Mouse (Mus musculus): Measurements from ENCODE around the gene Raf1. TPM values are rescaled to one million over a fixed set of nuclear protein-coding genes. Genes with fewer than 3 reads are reported as not detected.

Gene Raf1
- 123 and 126 TPM in 2 replicates for polyA plus RNA-seq (2016; fragmentation: Nextera tagmentation; extraction: Ambion mirVana)

GRCm38 (mm10) chr6:115676452-115677128 is at the start of gene Raf1:
Gene Raf1 (minus strand): TSS chr6:115676635.
- H3K4me1 ChIP-seq = peaks cover 19% of the 10 kb centered on the region
- H3K27ac ChIP-seq (replicated peaks) = peak within 1 kb of the TSS; percentile 100
- H3K27me3 ChIP-seq (replicated peaks; ENCODE audit: low read depth, poor library complexity, severe bottlenecking) = no peaks in the 10 kb centered on the region
- H3K4me3 ChIP-seq = peak within 1 kb of the TSS; percentile 98
- H3K9me3 ChIP-seq = no peaks in the 10 kb centered on the region
- H3K36me3 ChIP-seq (replicated peaks) = peaks cover 7% of the 10 kb centered on the region; the same call in 1 of the 2 replicates
- under 1% methylated on average over 51 of the region's 51 CpGs for WGBS
- peak; percentile 98 for DNase-seq (ENCODE audit: low spot score)

GRCm38 (mm10) chr6:115722246-115722645 is 45.8 kb upstream of the Raf1 start:
- 85% methylated on average over 5 of the region's 5 CpGs for WGBS
- H3K27me3 ChIP-seq (replicated peaks; ENCODE audit: low read depth, poor library complexity, severe bottlenecking) = no peaks in the 10 kb centered on the region

GRCm38 (mm10) chr6:115717715-115718558 is 41.5 kb upstream of the Raf1 start:
- H3K27me3 ChIP-seq (replicated peaks; ENCODE audit: low read depth, poor library complexity, severe bottlenecking) = no peaks in the 10 kb centered on the region
- H3K36me3 ChIP-seq (replicated peaks) = no peaks in the 10 kb centered on the region
- peak overlapping the region; percentile 48 for H3K4me3 ChIP-seq
- peaks cover 24% of the 10 kb centered on the region for H3K4me1 ChIP-seq
- H3K27ac ChIP-seq (replicated peaks) = peak overlapping the region; percentile 53
- peak; percentile 71 for DNase-seq (ENCODE audit: low spot score)
- H3K9me3 ChIP-seq = no peaks in the 10 kb centered on the region
- WGBS = 1% methylated on average over 15 of the region's 15 CpGs

More at GRCm38 (mm10) chr6:115722246-115722645, 45.8 kb upstream of the Raf1 start:
- Histone ChIP-seq H3K4me3 (no peak overlapping the region), H3K9me3 (no peaks in the 10 kb centered on the region), H3K36me3 (replicated peaks) (no peaks in the 10 kb centered on the region), H3K27ac (replicated peaks) (no peak overlapping the region), H3K4me1 (peaks cover 15% of the 10 kb centered on the region)
- no peak for DNase-seq (ENCODE audit: low spot score)

GRCm38 (mm10) chr6:115717101-115717652 is 40.7 kb upstream of the Raf1 start:
- peak; percentile 23 for DNase-seq (ENCODE audit: low spot score)
- Histone ChIP-seq H3K36me3 (replicated peaks) (no peaks in the 10 kb centered on the region), H3K27ac (replicated peaks) (peak overlapping the region; percentile 53), H3K4me3 (peak overlapping the region; percentile 48), H3K9me3 (no peaks in the 10 kb centered on the region), H3K27me3 (replicated peaks; ENCODE audit: low read depth, poor library complexity, severe bottlenecking) (no peaks in the 10 kb centered on the region), H3K4me1 (peaks cover 24% of the 10 kb centered on the region)
- WGBS = 13% methylated on average over 8 of the region's 8 CpGs

GRCm38 (mm10) chr6:115711261-115711660 is 34.8 kb upstream of the Raf1 start:
- Histone ChIP-seq H3K36me3 (replicated peaks) (no peaks in the 10 kb centered on the region), H3K4me3 (no peak overlapping the region), H3K27me3 (replicated peaks; ENCODE audit: low read depth, poor library complexity, severe bottlenecking) (no peaks in the 10 kb centered on the region), H3K27ac (replicated peaks) (no peak overlapping the region), H3K4me1 (no peaks in the 10 kb centered on the region), H3K9me3 (no peaks in the 10 kb centered on the region)
- WGBS = 68% methylated on average over 3 of the region's 3 CpGs
- DNase-seq (ENCODE audit: low spot score) = no peak

GRCm38 (mm10) chr6:115702901-115703300 is 26.5 kb upstream of the Raf1 start:
- Histone ChIP-seq H3K27ac (replicated peaks) (no peak overlapping the region), H3K9me3 (no peaks in the 10 kb centered on the region), H3K36me3 (replicated peaks) (no peaks in the 10 kb centered on the region), H3K27me3 (replicated peaks; ENCODE audit: low read depth, poor library complexity, severe bottlenecking) (no peaks in the 10 kb centered on the region), H3K4me3 (no peak overlapping the region), H3K4me1 (0 out of 2 replicates have a peak, but pooled peaks cover 2% of the 10 kb centered on the region)
- 81% methylated on average over 5 of the region's 5 CpGs for WGBS
- DNase-seq (ENCODE audit: low spot score) = no peak

GRCm38 (mm10) chr6:115701302-115701701 is 24.9 kb upstream of the Raf1 start:
- no peaks in the 10 kb centered on the region for H3K27me3 ChIP-seq (replicated peaks; ENCODE audit: low read depth, poor library complexity, severe bottlenecking)
- H3K4me1 ChIP-seq = 0 out of 2 replicates have a peak, but pooled peaks cover 4% of the 10 kb centered on the region
- 47% methylated on average over 11 of the region's 11 CpGs for WGBS
- no peaks in the 10 kb centered on the region for H3K36me3 ChIP-seq (replicated peaks)
- H3K9me3 ChIP-seq = no peaks in the 10 kb centered on the region
- H3K4me3 ChIP-seq = no peak overlapping the region
- no peak for DNase-seq (ENCODE audit: low spot score)
- no peak overlapping the region for H3K27ac ChIP-seq (replicated peaks)

GRCm38 (mm10) chr6:115700778-115701177 is 24.3 kb upstream of the Raf1 start:
- no peak overlapping the region for H3K27ac ChIP-seq (replicated peaks)
- no peak for DNase-seq (ENCODE audit: low spot score)
- no peaks in the 10 kb centered on the region for H3K27me3 ChIP-seq (replicated peaks; ENCODE audit: low read depth, poor library complexity, severe bottlenecking)
- 91% methylated on average over 1 of the region's 1 CpGs for WGBS
- H3K4me3 ChIP-seq = no peak overlapping the region
- no peaks in the 10 kb centered on the region for H3K36me3 ChIP-seq (replicated peaks)
- H3K4me1 ChIP-seq = 0 out of 2 replicates have a peak, but pooled peaks cover 4% of the 10 kb centered on the region
- no peaks in the 10 kb centered on the region for H3K9me3 ChIP-seq

- Histone ChIP-seq H3K9me3 (no peaks in the 10 kb centered on the region), H3K27ac (replicated peaks) (no peak overlapping the region), H3K36me3 (replicated peaks) (no peaks in the 10 kb centered on the region), H3K4me3 (no peak overlapping the region), H3K27me3 (replicated peaks; ENCODE audit: low read depth, poor library complexity, severe bottlenecking) (no peaks in the 10 kb centered on the region), H3K4me1 (peaks cover 10% of the 10 kb centered on the region; the same call in 1 of the 2 replicates)
- DNase-seq (ENCODE audit: low spot score) = no peak
- WGBS = 89% methylated on average over 4 of the region's 4 CpGs
Measured at GRCm38 (mm10) chr6:115698699-115699098, 22.3 kb upstream of the Raf1 start.

- no peak for DNase-seq (ENCODE audit: low spot score)
- WGBS = 78% methylated on average over 17 of the region's 17 CpGs
- no peak overlapping the region for H3K4me3 ChIP-seq
Measured at GRCm38 (mm10) chr6:115697739-115698558, 21.5 kb upstream of the Raf1 start.

GRCm38 (mm10) chr6:115696707-115697215 is 20.3 kb upstream of the Raf1 start:
- Histone ChIP-seq H3K4me1 (peaks cover 10% of the 10 kb centered on the region; the same call in 1 of the 2 replicates), H3K27ac (replicated peaks) (no peak overlapping the region), H3K9me3 (no peaks in the 10 kb centered on the region), H3K27me3 (replicated peaks; ENCODE audit: low read depth, poor library complexity, severe bottlenecking) (no peaks in the 10 kb centered on the region), H3K36me3 (replicated peaks) (no peaks in the 10 kb centered on the region), H3K4me3 (no peak overlapping the region)
- 83% methylated on average over 7 of the region's 7 CpGs for WGBS
- DNase-seq (ENCODE audit: low spot score) = no peak

More at GRCm38 (mm10) chr6:115697739-115698558, 21.5 kb upstream of the Raf1 start:
- H3K27me3 ChIP-seq (replicated peaks; ENCODE audit: low read depth, poor library complexity, severe bottlenecking) = no peaks in the 10 kb centered on the region
- H3K9me3 ChIP-seq = no peaks in the 10 kb centered on the region
- no peaks in the 10 kb centered on the region for H3K36me3 ChIP-seq (replicated peaks)
- H3K27ac ChIP-seq (replicated peaks) = peak overlapping the region; percentile 14; the same call in 1 of the 2 replicates
- H3K4me1 ChIP-seq = peaks cover 10% of the 10 kb centered on the region; the same call in 1 of the 2 replicates
